Mouse (Mus musculus): Measurements from ENCODE around the gene Espnl. TPM values are rescaled to one million over a fixed set of nuclear protein-coding genes. Genes with fewer than 3 reads are reported as not detected.
A peak's percentile ranks its signal among the peaks of the same experiment; 100 is the strongest.

Espnl gene
- polyA plus RNA-seq, 1 experiment: 0.10 TPM

DNA sequence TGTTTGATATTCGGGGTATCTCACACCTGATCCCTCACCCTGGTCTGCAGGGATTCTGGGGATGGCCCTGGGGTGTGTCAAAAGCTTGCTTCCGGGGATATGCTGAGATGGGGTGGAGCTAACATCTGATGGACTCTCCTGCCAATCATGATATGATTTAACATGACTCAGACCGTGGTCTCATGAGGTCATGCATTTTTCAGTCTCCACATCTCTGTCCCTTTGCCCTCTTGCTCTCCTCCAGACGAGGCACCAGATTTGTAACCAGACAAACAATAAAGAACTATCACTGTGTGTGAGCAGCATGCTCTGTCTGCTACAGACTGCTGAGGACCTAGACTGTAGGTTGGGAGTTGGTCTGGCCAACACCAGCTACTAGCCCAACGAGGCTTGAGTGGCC lies 40.2 kb downstream of the Espnl start:
- no peak for DNase-seq (ENCODE audit: low read depth)
- TF ChIP-seq CTCF (IDR thresholded peaks at IDR 0.05; ENCODE audit: borderline replicate concordance, extremely low read depth, insufficient read depth, insufficient read length): no peak
- no peak for TF ChIP-seq POLR2A (IDR thresholded peaks at IDR 0.05; ENCODE audit: borderline replicate concordance, extremely low read depth, insufficient read depth, insufficient read length, poor library complexity, severe bottlenecking)

DNA sequence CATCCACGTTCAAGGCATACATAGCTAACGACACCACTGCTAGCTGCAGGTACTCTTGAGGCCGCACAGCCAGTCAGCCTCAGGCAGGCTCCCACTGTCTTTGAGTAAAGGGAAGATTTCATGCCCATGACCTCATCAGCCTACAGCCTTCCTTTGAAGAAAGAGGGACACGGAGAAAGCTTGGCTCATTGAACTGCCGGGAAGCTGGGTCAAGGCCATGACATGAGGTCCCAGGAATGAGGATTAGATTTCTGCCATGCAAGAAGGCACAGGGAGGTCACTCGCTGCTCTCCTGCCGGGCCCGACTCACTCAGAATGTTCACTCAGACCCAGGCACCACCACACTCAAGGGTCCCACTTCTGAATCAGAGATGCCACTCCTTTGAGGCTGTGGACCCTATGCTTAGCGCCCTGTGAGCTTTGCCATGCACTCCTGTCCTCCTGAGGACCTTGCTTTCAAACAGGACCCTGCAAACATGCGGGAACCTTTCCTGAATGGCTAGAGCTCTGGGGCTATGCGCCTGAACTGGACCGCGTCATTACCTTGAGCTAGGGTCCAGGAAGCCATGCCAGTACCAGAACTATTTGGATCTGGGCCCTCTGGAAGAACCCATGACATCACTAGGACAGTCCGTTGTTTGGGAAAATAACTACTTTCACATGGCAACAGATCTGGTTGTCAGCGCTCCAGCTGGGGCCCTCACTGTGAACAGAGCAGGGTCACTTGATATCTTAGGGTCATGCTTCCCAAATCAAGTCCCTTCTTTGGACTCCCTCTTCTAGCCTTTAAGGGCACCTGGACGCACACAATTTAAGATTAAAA lies 43.2 kb downstream of the Espnl start:
- TF ChIP-seq POLR2A (IDR thresholded peaks at IDR 0.05; ENCODE audit: borderline replicate concordance, extremely low read depth, insufficient read depth, insufficient read length, poor library complexity, severe bottlenecking) (no peak), CTCF (IDR thresholded peaks at IDR 0.05; ENCODE audit: borderline replicate concordance, extremely low read depth, insufficient read depth, insufficient read length) (no peak)

DNA sequence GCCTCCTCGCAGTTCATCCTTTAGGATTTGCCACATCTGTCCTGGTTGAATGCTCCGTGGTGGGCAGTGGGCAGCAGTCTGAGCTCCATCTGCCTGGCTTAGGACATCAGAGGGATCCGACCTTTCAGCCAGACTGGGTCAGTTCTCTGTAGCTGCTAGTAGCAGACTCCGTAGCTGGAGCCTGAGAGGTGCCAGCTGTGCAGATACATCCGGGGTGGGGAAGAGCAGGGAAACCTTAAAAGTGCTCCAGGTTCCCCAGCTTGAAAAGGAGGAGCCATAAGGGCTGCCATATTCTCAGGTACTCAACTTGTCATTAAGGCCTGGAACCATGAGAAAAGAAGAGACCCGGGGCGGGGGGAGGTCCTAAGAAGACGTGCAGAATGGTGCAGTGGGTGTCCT lies 43.9 kb downstream of the Espnl start:
- DNase-seq (ENCODE audit: low read depth): no peak
- TF ChIP-seq POLR2A (IDR thresholded peaks at IDR 0.05; ENCODE audit: borderline replicate concordance, extremely low read depth, insufficient read depth, insufficient read length, poor library complexity, severe bottlenecking): no peak

More for the DNA sequence above, 43.2 kb downstream of the Espnl start:
- DNase-seq (ENCODE audit: low read depth): no peak

DNA sequence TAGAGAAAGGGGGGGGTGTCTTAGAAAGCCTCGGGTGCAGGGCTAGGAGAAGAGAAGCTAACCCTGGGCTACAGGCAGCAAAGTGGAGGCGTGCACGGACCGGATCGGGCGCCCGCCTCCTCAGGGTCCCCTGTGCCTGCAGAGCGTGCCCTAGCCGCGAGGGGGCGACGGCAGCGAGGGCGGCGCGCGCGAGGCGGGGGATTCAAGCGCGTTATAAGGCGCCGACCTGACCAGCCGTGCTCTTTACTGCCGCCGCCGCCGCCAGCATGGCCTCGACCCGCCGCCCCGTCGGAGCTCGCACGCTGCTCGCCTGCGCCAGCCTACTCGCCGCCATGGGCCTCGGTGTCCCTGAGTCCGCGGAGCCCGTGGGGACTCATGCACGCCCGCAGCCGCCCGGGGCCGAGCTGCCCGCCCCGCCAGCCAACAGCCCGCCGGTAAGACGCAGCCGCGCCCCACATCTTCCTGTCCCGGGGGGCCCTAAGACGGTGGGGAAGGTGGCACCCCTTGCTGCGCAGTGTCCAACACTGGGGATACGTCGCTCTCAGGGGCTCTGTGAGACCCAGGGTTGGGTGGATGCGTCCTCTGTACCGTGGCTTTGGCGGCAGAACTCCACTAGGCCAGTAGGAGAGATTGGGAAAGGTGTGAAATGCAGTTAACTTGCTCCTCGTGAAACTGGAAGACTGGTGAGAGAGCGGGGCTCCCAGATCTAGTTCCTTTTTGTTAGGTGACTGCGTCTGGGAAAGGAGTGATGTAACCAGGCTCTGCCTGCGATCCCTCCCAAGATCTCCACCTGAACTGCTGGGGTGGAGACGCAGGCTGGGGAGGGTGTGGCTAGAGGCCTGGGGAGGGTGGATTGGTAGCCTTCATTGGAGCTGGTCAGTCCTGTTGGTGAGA lies 44.6 kb downstream of the Espnl start, which contains the start of gene Erfe:
Erfe (plus strand) TSS at position 216 of the 894 bp plus-strand sequence.
- TF ChIP-seq POLR2A (IDR thresholded peaks at IDR 0.05; ENCODE audit: borderline replicate concordance, extremely low read depth, insufficient read depth, insufficient read length, poor library complexity, severe bottlenecking): no peak
- TF ChIP-seq CTCF (IDR thresholded peaks at IDR 0.05; ENCODE audit: borderline replicate concordance, extremely low read depth, insufficient read depth, insufficient read length): peak; percentile 69
- peak; percentile 56 for DNase-seq (ENCODE audit: low read depth)

DNA sequence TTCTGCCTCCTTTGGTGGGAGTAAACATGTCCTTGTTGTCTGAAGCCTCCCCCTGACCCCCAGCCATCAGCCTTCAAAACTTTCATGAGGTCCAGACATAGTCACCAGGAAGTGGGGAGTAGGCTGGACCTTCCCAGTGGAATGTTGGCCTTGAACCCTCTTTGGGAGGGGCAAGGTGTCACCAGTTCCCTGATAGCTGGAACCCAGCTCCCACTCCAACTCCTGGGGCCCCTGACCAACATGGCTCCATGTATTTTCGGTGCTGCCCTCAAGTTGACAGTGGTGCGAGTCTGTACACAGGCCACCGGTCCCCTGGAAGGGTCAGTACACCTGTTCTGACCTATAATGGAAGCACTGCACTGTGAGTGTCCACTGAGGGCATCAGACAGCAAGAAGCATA lies 45.4 kb downstream of the Espnl start:
- no peak for DNase-seq (ENCODE audit: low read depth)
- TF ChIP-seq POLR2A (IDR thresholded peaks at IDR 0.05; ENCODE audit: borderline replicate concordance, extremely low read depth, insufficient read depth, insufficient read length, poor library complexity, severe bottlenecking): no peak
- no peak for TF ChIP-seq CTCF (IDR thresholded peaks at IDR 0.05; ENCODE audit: borderline replicate concordance, extremely low read depth, insufficient read depth, insufficient read length)

DNA sequence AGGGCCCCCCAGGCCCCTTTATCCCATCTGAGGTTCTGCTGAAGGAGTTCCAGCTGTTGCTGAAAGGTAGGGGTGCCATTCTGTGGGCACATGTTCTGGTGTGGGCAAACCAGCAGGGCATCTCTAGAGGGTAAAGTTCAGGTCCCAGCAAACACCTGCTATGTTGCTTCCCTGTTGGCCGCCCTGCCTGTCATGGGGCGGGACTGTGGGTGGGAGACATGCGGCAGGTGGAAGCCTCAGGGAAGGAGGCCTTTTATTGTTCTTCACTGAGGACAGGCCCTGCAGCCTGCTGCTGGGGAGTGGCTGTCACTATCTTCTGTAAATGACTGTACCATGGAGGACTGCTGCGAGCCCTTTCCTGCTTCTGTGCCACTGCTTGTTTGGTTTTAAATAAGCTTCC lies 47.5 kb downstream of the Espnl start:
- TF ChIP-seq CTCF (IDR thresholded peaks at IDR 0.05; ENCODE audit: borderline replicate concordance, extremely low read depth, insufficient read depth, insufficient read length) (no peak), POLR2A (IDR thresholded peaks at IDR 0.05; ENCODE audit: borderline replicate concordance, extremely low read depth, insufficient read depth, insufficient read length, poor library complexity, severe bottlenecking) (no peak)
- DNase-seq (ENCODE audit: low read depth): no peak

DNA sequence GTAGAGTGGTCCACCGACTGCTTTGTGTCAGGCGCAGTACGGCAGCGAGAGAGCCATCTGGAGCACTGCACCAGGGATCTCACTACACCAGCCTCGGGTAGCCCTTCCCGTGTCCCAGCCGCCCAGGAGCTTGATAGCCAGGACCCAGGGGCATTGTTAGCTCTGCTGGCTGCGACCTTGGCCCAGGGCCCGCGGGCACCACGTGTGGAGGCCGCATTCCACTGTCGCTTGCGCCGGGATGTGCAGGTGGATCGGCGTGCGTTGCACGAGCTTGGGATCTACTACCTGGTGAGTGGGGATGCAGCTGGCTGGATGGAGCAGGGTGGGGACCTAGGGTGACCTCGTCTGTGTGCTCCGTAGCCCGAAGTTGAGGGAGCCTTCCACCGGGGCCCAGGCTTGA lies 48.2 kb downstream of the Espnl start:
- no peak for DNase-seq (ENCODE audit: low read depth)
- no peak for TF ChIP-seq POLR2A (IDR thresholded peaks at IDR 0.05; ENCODE audit: borderline replicate concordance, extremely low read depth, insufficient read depth, insufficient read length, poor library complexity, severe bottlenecking)
- no peak for TF ChIP-seq CTCF (IDR thresholded peaks at IDR 0.05; ENCODE audit: borderline replicate concordance, extremely low read depth, insufficient read depth, insufficient read length)

DNA sequence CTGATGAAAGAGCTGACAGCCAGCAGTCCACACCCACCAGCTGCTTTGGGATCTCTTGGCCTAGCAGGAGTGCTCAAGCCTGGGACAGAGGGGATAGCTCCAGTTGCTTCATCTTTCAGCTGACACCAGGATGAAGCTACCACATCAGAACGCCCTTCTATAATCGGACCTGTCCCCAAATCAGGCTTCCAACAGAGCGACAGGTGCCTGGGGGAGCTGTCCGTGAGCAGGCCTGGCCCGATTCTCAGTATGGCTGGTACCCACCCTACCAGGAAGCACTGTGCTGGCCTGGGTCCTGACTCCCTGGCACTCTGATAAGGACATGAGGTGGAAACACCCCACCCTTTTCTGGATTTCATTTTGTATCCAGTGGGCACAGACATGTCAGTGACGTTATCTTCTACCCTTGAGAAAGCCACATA lies 51.5 kb downstream of the Espnl start:
- no peak for DNase-seq (ENCODE audit: low read depth)
- TF ChIP-seq CTCF (IDR thresholded peaks at IDR 0.05; ENCODE audit: borderline replicate concordance, extremely low read depth, insufficient read depth, insufficient read length): no peak

DNA sequence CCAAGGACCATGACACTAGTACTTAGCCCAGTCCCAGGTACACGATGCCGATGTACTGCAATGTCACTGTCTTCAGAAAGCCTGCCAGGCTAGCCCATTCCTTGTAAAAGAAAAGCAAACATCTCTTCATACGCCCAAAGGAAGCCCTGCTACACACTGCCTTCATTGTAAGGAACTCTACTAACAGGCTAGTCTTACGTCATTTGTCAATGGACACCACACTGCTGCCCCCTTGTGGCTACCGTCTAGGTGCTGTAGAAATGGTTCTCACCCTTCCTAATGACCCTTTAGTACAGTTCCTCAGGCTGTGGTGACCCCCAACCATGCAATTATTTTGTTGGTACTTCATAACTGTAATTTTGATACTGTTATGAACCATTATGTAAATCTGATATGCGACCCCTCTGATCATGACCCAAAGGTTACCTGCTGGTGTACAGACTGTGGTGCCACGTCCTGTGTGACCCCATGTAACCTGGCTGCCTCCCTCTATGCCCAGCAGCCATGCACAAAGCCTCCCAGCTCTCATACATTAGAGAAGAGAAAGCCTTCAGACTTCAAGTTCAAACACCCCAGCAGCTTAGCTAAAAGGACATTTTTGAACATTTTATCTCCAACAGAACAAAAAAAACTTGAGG lies 58.7 kb downstream of the Espnl start:
- peak; percentile 88 for DNase-seq (ENCODE audit: low read depth)
- peak; percentile 78; the same call in 1 of the 2 replicates for TF ChIP-seq CTCF (IDR thresholded peaks at IDR 0.05; ENCODE audit: borderline replicate concordance, extremely low read depth, insufficient read depth, insufficient read length)
- TF ChIP-seq POLR2A (IDR thresholded peaks at IDR 0.05; ENCODE audit: borderline replicate concordance, extremely low read depth, insufficient read depth, insufficient read length, poor library complexity, severe bottlenecking): no peak

DNA sequence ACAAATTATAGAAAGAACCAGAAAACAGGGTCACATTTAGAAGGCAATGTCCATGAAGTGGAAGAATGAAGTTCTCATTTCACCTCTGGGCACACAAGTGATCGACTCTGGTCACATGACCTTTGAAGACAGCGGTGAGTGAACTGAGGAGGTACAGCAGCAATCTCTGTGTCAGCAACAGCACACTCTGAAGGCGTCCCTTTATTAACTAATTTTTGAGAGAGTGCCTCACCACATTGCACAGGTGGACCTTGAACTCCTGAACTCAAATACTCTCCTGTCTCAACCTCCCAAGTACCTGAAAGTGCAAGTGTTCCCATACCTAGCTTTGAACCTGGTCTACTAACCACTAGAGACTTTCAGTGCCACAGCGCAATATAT lies 59.2 kb downstream of the Espnl start:
- no peak for DNase-seq (ENCODE audit: low read depth)
- no peak for TF ChIP-seq POLR2A (IDR thresholded peaks at IDR 0.05; ENCODE audit: borderline replicate concordance, extremely low read depth, insufficient read depth, insufficient read length, poor library complexity, severe bottlenecking)
- TF ChIP-seq CTCF (IDR thresholded peaks at IDR 0.05; ENCODE audit: borderline replicate concordance, extremely low read depth, insufficient read depth, insufficient read length): no peak

DNA sequence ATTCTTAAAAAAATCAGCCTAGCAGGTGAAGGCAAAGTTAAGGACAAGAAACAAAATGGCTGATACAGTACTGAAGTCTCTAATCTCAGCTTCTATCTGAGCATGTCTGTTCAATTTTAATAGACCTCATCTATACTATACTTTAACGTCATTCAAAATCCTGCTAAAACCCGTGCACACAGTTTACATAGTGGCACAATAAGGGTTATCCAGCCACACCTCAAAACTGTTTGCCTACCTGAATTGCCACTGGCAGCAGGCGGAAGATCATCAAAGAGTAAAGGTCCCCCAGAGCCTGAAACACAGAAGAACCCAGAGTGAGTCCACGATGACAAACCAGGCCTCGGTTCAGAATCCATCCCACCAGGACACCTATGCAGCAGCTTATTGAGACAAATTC lies 68.5 kb downstream of the Espnl start:
- DNase-seq (ENCODE audit: low read depth): no peak
- TF ChIP-seq CTCF (IDR thresholded peaks at IDR 0.05; ENCODE audit: borderline replicate concordance, extremely low read depth, insufficient read depth, insufficient read length) (no peak), POLR2A (IDR thresholded peaks at IDR 0.05; ENCODE audit: borderline replicate concordance, extremely low read depth, insufficient read depth, insufficient read length, poor library complexity, severe bottlenecking) (no peak)
